Mouse (Mus musculus) spleen, adult 12 weeks (tissue): ENCODE data around the gene Usp29.
"Not testable (repeated sequence)": the region's sequence is repeated elsewhere in the genome, so short reads cannot be mapped to it uniquely, and the experiment has no call there.

ENCODE experiments used
- DNase-seq: peaks from one replicate; pipeline ENCODE4 v3.0.0; 2022; ENCODE audit warnings: low spot score

Gene Usp29

DNA sequence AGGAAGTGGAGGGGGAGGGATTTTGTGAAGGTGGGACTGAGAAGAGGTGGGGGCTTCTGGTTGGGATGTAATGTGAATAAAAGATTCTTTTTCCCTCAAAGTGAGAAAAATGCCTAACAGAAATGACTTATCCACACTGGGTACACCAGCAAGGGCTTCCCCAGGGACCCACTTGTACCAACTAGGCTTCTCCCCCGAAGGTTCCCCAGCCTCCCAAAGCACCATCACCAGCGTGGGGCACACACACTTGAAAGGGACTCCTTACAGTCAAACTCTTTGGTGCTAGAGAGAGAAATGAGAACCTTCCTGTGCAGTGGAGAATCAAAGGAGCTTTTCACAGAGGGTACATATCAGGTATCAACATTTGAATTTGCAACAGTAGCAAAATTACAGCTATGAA is 198.9 kb downstream of the Usp29 start:
- DNase-seq: no peak

DNA sequence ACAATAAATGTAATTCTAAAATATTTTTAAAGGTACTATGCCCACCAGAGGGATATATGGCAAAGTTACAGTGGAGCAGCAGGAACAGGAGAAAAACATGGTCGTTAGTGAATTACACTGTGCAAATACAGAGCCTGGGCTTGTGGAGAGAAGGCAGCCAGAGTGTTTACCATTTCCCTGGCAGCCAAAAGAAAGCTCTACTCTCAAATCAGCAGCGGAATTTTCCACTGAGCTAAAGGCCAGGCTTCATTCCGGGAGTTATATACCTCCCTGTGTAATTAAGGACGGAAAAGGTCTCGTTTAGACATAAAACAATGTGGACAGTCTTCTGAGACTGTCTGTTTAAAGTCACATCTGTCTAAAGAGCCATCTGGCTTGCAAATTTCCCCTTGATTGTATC is 204.4 kb downstream of the Usp29 start:
- no peak for DNase-seq

DNA sequence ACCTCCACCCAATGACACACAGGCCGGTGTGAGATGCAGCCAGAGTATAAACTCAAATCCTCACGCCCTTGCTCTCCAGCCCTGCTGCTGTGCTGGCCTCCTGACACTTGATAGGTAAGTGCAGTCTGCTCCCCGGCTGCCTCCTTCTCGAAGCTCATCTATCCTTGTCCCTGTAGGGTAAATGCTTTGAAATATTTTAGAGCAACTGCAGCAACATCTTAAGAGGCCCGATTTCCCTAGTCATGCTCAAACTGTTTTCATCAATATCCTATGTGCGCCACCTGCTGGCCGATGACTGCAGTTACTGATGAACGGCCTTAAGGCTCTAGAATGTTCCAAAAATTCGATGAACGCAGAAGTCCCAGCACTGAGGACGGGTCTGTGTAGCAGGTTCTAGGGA is 206.7 kb downstream of the Usp29 start:
- DNase-seq: peak; percentile 30

DNA sequence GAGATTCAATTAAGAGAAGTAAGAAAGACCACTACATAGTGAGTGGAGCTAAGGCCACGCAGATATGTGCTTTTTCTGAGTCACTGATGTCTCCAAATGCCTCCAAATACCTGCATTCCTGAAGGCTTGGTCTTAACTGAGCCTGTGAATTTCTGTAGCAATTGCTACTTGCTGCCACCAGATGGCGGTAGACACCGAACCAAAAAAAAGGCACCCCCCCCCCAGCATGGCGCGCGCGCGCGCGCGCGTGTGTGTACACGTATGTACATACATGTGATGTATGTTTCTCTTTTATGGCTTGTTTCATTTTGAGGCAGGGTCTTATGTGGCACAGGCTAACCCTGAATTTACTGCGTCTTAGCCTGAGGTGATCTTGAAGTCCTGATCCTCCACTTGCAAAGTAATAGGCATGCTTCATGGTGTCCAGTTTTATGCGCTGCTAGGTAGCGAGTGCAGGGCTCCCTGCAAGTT is 210.4 kb downstream of the Usp29 start:
- no peak for DNase-seq

DNA sequence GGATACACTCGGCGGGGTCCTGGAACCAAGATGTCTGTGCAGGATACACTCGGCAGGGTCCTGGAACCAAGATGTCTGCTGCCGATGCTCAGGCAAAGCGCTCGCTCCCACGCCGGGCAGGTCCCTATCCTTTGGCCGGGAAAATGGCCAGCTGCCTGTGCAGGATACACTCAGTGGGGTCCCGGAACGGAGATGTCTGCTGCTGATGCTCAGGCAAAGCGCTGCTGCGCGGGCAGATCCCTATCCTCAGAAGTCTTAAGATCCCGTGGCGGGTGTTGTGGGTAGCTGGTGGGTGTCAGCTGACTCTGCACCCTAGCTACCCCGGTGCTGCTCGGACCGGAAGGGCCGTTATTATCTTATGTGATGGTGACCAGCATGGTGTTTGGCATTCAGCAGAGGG is 217.7 kb downstream of the Usp29 start:
- not testable (repeated sequence) for DNase-seq

DNA sequence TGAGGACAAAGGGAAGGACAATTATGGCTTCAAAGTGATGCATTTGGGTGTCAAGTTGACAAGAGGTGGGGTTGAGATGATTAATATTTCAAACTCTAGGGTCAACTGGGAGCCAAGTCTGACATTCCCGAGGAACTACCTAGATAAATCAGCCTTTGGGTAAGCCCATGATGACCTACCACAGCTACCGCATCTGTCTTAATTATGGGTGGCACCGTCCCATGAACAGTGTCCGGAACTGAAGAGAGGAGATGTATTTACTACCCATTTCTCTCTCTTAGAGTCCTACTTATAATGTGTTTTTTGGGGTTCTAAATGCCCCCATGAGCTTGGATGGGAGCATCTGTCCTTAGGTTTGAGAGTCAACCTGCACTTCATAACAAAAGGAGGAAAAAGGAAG is 226.2 kb downstream of the Usp29 start:
- no peak for DNase-seq

DNA sequence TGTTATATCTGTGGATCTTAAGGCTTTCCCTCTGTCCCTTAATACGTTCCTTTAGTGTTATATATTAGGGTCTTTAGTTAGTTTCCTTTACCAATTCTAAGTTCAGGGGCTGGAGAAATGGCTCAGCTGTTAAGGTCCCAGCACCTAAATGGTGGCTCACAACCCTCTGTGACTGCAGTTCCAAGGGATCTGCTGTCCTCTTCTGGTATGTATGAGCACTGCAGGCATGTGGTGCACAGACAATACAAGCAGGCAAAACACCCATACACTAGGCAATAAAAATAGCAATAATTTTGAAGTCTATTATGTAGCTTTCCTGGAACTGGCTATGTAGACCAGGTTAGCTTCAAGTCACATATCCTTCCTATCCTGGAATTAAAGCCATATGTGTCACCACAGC is 228.2 kb downstream of the Usp29 start:
- no peak for DNase-seq

DNA sequence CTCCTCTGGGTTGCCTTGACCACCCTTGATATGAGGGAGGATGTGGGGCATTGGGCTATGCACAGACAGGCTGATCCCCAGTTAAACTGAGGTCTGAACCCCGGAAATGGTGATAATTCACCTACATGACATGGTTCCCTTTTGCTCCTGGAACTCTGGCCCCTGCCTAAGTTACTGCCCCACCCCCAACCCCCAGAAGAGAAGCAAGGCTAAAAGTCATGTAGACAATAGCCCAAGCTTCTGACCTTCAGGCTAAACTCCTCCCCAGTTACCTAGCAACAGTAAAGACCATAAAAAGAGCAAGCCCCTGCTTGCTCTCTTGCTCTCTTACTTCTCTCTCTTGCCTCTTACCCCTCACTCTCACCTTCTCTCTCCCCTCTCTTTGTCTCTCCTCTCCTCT is 243.2 kb downstream of the Usp29 start:
- no peak for DNase-seq

DNA sequence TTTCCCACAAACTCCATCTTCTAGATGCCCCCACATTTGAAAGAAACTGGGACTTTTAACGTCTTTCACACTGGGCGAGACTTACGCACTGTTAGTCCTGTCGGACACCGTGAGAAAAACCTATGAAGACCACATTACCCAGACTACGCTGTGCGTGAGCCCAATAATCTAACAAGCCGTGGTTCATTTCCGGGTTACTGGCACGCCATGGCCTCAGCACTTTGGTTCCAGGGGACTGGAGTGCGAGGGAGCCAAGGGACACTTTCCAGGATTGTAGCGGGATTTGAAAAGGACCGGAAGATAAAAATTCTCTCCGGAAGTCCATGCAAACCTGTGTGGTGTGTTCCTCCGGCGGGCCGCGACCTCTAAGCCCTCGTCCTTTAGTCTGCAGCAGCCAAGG is 246.5 kb downstream of the Usp29 start:
- no peak for DNase-seq

DNA sequence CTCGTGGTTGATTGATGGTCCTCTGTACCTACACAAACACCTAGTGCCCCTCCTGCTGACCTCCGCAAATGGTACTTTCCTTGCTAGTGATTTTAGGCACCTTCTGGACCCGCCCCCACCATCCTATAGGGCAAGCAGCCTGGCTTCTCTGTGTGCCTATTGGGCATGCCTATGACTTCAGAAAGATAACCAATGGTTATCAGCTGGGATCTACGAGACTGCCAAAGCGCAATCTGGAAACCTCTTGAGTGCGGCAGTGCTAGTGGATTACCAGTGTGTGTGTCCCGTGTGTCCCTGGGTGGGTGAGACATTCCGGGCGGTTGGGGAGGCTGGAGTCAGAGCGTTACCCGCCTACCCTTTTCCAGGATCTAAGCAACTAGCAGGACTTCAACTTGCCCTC is 264.9 kb downstream of the Usp29 start, which contains the start of gene Aurkc:
Gene Aurkc, plus strand, starts transcription at position 50 of the 400 bp plus-strand sequence.
- DNase-seq: not testable (repeated sequence)

DNA sequence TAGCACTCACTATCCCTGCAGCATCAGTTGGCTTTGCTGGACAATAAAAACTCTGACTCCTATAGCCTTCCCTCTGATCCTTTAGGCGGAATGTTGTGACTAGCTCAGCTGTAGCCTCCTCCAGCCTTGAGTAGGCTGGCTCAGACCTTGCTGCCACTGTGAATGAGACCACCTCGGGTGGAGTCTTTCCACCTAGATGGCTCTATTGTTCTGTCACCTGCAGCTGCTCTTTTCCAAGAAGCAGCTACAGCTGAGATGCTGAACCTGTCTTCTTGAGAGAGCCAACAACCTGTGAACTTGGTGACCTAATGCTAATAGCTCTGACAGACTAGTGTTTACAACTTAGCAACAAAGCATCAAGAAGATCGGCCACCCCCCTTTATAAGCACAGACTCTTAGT is 268.5 kb downstream of the Usp29 start:
- not testable (repeated sequence) for DNase-seq

DNA sequence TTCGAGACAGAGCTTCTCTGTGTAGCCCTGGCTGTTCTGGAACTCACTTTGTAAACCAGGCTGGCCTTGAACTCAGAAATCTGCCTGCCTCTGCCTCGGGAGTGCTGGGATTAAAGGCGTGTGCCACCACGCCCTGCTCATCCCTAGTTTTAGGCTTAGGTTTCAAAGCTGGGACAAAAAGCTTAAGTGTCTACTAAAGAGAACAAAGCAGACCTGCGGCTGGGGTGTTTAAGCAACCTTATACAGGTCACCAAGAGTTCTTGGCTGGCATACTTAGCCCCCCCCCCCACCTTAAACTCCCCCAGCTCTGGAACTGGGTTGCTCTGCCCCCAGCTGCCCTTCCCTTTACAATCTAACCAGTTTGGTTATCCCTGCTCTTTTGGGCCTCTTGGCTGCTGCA is 275.1 kb downstream of the Usp29 start:
- not testable (repeated sequence) for DNase-seq
